Mouse (Mus musculus): ENCODE results near the gene Adamts3. TPM values are rescaled to one million over a fixed set of nuclear protein-coding genes. Genes with fewer than 3 reads are reported as not detected.

The Adamts3 gene
- total and polyA plus RNA-seq, 3 experiments, result 11.4 to 15.7 TPM; not detected in 1

- TF ChIP-seq USF1 (IDR thresholded peaks at IDR 0.05; ENCODE audit: low read depth, low read length) (no peak), POLR2AphosphoS5 (IDR thresholded peaks at IDR 0.05; ENCODE audit: borderline replicate concordance, low read depth, low read length) (no peak), TCF12 (IDR thresholded peaks at IDR 0.05; ENCODE audit: low read depth, low read length) (peak; percentile 51), ZNF384 (IDR thresholded peaks at IDR 0.05; ENCODE audit: low read depth, low read length) (no peak), MYB (IDR thresholded peaks at IDR 0.05; ENCODE audit: low read depth, low read length) (peak; percentile 74), EP300 (IDR thresholded peaks at IDR 0.05; ENCODE audit: low read depth in 1 of 2, low read length in 2 of 2) (peak; percentile 23 to 84; a peak in 3 of 4 replicates), CHD1 (IDR thresholded peaks at IDR 0.05; ENCODE audit: low read depth, low read length) (no peak), POLR2AphosphoS2 (IDR thresholded peaks at IDR 0.05; ENCODE audit: low read length) (no peak), ETS1 (IDR thresholded peaks at IDR 0.05; ENCODE audit: low read depth, low read length) (peak; percentile 64), ZC3H11A (IDR thresholded peaks at IDR 0.05; ENCODE audit: low read depth, low read length) (no peak), RCOR1 (IDR thresholded peaks at IDR 0.05; ENCODE audit: low read depth, low read length) (no peak)
Measured at GRCm38 (mm10) chr5:89881425-89881824, 1.7 kb downstream of the Adamts3 start (continued).

GRCm38 (mm10) chr5:89878866-89879392 is 4.2 kb downstream of the Adamts3 start:
- Histone ChIP-seq H3K9ac (ENCODE audit: control insufficient read depth, low read depth, low read length, poor library complexity, severe bottlenecking) (no peak overlapping the region), H3K36me3 (ENCODE audit: control insufficient read depth in 1 of 2, insufficient read depth in 2 of 2, low read length in 2 of 2) (peaks cover 6 to 10% of the 10 kb centered on the region in 2 experiments; a peak in 3 of 4 replicates), H3K4me3 (ENCODE audit: control insufficient read depth in 1 of 2, insufficient read depth in 1 of 2, low read depth in 2 of 2, low read length in 2 of 2) (no peak overlapping the region), H3K4me1 (ENCODE audit: control insufficient read depth in 1 of 2, insufficient read depth in 2 of 2, low read length in 2 of 2) (peaks cover 0 to 5% of the 10 kb centered on the region in 2 experiments; a peak in 2 of 4 replicates), H3K27ac (ENCODE audit: control insufficient read depth, low read depth, low read length) (no peak overlapping the region), H3K27me3 (ENCODE audit: control insufficient read depth in 1 of 2, insufficient read depth in 2 of 2, low read length in 2 of 2) (no peaks in the 10 kb centered on the region), H3K79me2 (ENCODE audit: control insufficient read depth, insufficient read depth, low read length, poor library complexity) (peaks cover 17% of the 10 kb centered on the region), H3K9me3 (replicated peaks; ENCODE audit: insufficient read depth, low read length) (no peaks in the 10 kb centered on the region)
- no peak for TF ChIP-seq MYC (IDR thresholded peaks at IDR 0.05; ENCODE audit: low read depth, low read length)
- no peak for TF ChIP-seq RAD21 (IDR thresholded peaks at IDR 0.05; ENCODE audit: low read depth, low read length)
- TF ChIP-seq KAT2A (conservative IDR thresholded peaks at IDR 0.05; ENCODE audit: low read depth, low read length), result no peak
- DNase-seq (ENCODE audit: low read depth, low spot score), result no peak

GRCm38 (mm10) chr5:89872661-89873060 is 10.5 kb downstream of the Adamts3 start:
- Histone ChIP-seq H3K36me3 (ENCODE audit: control insufficient read depth in 1 of 2, insufficient read depth in 2 of 2, low read length in 2 of 2) (peaks cover 2 to 5% of the 10 kb centered on the region in 2 experiments; a peak in 3 of 4 replicates), H3K9me3 (replicated peaks; ENCODE audit: insufficient read depth, low read length) (no peaks in the 10 kb centered on the region), H3K79me2 (ENCODE audit: control insufficient read depth, insufficient read depth, low read length, poor library complexity) (peaks cover 4% of the 10 kb centered on the region; the same call in 1 of the 2 replicates), H3K4me1 (ENCODE audit: control insufficient read depth in 1 of 2, insufficient read depth in 2 of 2, low read length in 2 of 2) (peaks cover 0 to 7% of the 10 kb centered on the region in 2 experiments; a peak in 3 of 4 replicates), H3K27ac (ENCODE audit: control insufficient read depth, low read depth, low read length) (no peak overlapping the region), H3K4me3 (ENCODE audit: control insufficient read depth in 1 of 2, insufficient read depth in 1 of 2, low read depth in 2 of 2, low read length in 2 of 2) (no peak overlapping the region), H3K27me3 (ENCODE audit: control insufficient read depth in 1 of 2, insufficient read depth in 2 of 2, low read length in 2 of 2) (no peaks in the 10 kb centered on the region), H3K9ac (ENCODE audit: control insufficient read depth, low read depth, low read length, poor library complexity, severe bottlenecking) (no peak overlapping the region)
- no peak for DNase-seq (ENCODE audit: low read depth, low spot score)
- TF ChIP-seq EP300 (IDR thresholded peaks at IDR 0.05; ENCODE audit: low read depth in 1 of 2, low read length in 2 of 2), result peak; percentile 13 to 22; a peak in 2 of 4 replicates
- no peak for TF ChIP-seq ZNF384 (IDR thresholded peaks at IDR 0.05; ENCODE audit: low read depth, low read length)
- no peak for TF ChIP-seq ELF1 (IDR thresholded peaks at IDR 0.05; ENCODE audit: low read depth, low read length)
- no peak for TF ChIP-seq RAD21 (IDR thresholded peaks at IDR 0.05; ENCODE audit: low read depth, low read length)

Data from MEL (cell line).